Mouse (Mus musculus): ENCODE measurements around the gene C1ra. TPM values are rescaled to one million over a fixed set of nuclear protein-coding genes. Genes with fewer than 3 reads are reported as not detected.

Gene C1ra
- polyA plus RNA-seq (2017; shearing (Covaris generic)) = 0.07 TPM

GRCm38 (mm10) chr6:124512355-124512836 is at the start of gene C1ra:
C1ra (plus strand) TSS chr6:124512405.

DNA sequence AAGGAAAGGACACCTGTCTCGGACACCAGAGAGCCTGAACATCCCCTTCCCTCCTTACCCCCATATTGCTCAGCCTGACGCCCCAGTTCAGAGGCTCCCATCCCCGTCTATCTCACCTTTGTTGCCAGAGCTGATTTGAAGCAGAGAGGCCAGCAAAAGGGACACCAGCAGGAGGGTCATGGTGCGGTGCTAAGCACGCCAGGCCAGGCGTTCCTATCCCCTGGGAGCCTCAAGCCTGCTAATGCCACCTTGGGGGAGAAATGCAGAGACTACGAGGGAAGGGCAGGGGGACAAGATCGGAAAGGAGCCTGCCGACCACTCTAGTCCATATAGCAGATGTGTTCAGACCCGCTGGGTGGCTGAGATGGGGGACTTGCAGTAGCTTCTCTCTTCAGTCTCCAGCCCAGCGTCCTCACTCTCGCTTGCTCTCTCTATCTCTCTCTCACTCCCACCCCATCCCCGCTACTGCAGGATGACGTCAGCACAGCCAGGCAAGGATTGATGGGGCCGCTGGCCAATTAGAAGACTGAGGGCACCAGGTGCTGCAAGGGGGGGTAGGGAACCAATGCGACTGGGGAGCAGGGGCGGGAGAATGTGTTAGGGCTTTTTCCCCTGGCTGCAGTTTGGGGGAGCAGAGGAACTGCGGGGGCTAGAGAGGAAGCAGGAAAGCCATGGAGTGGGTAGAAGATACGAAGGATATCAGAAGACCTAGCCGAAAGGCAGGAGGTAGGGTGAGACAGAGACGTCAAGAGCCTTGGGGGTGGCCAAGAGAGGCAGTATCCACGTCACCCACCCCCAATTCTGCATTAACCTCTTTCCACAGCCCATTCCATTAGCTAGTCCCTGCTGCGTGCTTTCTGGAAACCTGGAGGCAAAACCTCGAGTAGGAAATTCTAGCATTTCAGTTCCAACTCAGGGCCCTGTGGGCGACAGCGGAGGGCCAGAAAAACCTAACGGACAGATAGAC is 47.6 kb upstream of the C1ra start, which contains the start of gene Clstn3:
Gene Clstn3 (minus strand): TSS at position 490 of the 967 bp plus-strand sequence.

GRCm38 (mm10) chr6:124492842-124493561 is 19.2 kb upstream of the C1ra start, which contains the start of gene C1rl:
C1rl (plus strand) TSS chr6:124493113.

GRCm38 (mm10) chr6:124542284-124542683 is 30.1 kb downstream of the C1ra start, which contains the start of gene C1s1:
C1s1 (minus strand) TSS chr6:124542359.

GRCm38 (mm10) chr6:124570026-124570425 is 57.8 kb downstream of the C1ra start, which contains the start of gene C1rb:
C1rb (plus strand) TSS chr6:124570294.

Other genes with a start within 250 kb of the C1ra start
- gene Cd163, start 207.7 kb upstream of the C1ra start, polyA plus RNA-seq (2017; shearing (Covaris generic)) = 0.30 TPM
- 32.1 TPM for gene Pex5, start 97.3 kb upstream of the C1ra start, polyA plus RNA-seq (2017; shearing (Covaris generic))
- gene Clstn3, start 47.6 kb upstream of the C1ra start, polyA plus RNA-seq (2017; shearing (Covaris generic)) = 0.17 TPM
- not detected for gene C1rl, start 19.3 kb upstream of the C1ra start, polyA plus RNA-seq (2017; shearing (Covaris generic))
- gene C1s1, start 30.0 kb downstream of the C1ra start, polyA plus RNA-seq (2017; shearing (Covaris generic)) = not detected
- not detected for gene C1rb, start 57.9 kb downstream of the C1ra start, polyA plus RNA-seq (2017; shearing (Covaris generic))
- gene C1s2, start 123.7 kb downstream of the C1ra start, polyA plus RNA-seq (2017; shearing (Covaris generic)) = not detected
- 58.1 TPM for gene Lpcat3, start 150.6 kb downstream of the C1ra start, polyA plus RNA-seq (2017; shearing (Covaris generic))
- 298 TPM for gene Emg1, start 199.8 kb downstream of the C1ra start, polyA plus RNA-seq (2017; shearing (Covaris generic))
- gene Phb2, start 199.9 kb downstream of the C1ra start, polyA plus RNA-seq (2017; shearing (Covaris generic)) = 218 TPM
- gene Ptpn6, start 226.3 kb downstream of the C1ra start, polyA plus RNA-seq (2017; shearing (Covaris generic)) = 385 TPM
- gene Grcc10, start 229.0 kb downstream of the C1ra start, polyA plus RNA-seq (2017; shearing (Covaris generic)) = 417 TPM
- not detected for gene Gm45234, start 243.6 kb downstream of the C1ra start, polyA plus RNA-seq (2017; shearing (Covaris generic))
- 7.2 TPM for gene Atn1, start 244.1 kb downstream of the C1ra start, polyA plus RNA-seq (2017; shearing (Covaris generic))